Mouse (Mus musculus) C2C12 (cell line): ENCODE data around the gene Cfap46.

Experiments
- CTCF ChIP-seq: IDR thresholded peaks from one replicate; pipeline ENCODE4 v1.5.1; 2011; ENCODE audit not compliant: control insufficient read depth, insufficient read depth, insufficient read length
- USF1 ChIP-seq: IDR thresholded peaks from one replicate; pipeline ENCODE4 v1.6.1; 2011; ENCODE audit warnings: low read depth, mild to moderate bottlenecking, control low read depth, moderate library complexity

DNA sequence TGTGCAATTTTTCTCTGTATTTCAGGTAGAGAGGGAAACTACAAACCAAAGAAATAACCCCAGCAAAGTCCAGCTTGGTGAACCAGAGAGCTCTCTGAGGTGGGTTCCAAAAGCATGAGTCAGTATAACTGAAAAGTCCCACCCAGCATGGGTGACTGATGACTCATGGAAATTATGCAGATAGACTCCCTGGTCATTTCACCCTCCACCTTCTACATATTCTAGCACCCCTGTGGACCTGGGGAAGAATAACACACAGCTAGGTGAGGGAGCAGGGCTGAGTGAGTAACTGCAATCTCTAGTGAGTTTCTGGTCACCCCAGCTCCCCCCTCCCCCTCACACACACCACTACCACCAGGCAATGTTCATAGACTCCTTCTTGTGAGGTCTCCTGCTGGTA, 28.2 kb upstream of the Cfap46 start:
- TF ChIP-seq CTCF (no peak), USF1 (no peak)
